Mouse (Mus musculus) CH12.LX (cell line): ENCODE results near the gene Iqcm. TPM values are rescaled to one million over a fixed set of nuclear protein-coding genes. Genes with fewer than 3 reads are reported as not detected.

Experiments used
- DNase-seq: peaks from one replicate; pipeline ENCODE4 v3.0.0-alpha.2; 2013; ENCODE audit errors: extremely low read depth
- H3K27ac ChIP-seq: 2 replicates; pipeline ENCODE4 v1.5.1; 2012; ENCODE audit warnings: low read depth, mild to moderate bottlenecking, control low read depth, moderate library complexity; ENCODE audit not compliant: insufficient read depth
- H3K27me3 ChIP-seq: replicated peaks from 2 replicates; pipeline ENCODE3; 2012; ENCODE audit warnings: inconsistent platforms
- H3K36me3 ChIP-seq, 2 experiments: replicated peaks in 1 of 2; 2 replicates each; pipeline versions ENCODE3 to v1.6.1; 2012; ENCODE audit warnings: inconsistent platforms in 1 of 2, low read length in 1 of 2, mild to moderate bottlenecking in 1 of 2, mixed read lengths in 1 of 2, moderate library complexity in 1 of 2; ENCODE audit not compliant: control insufficient read depth in 1 of 2, insufficient read depth in 1 of 2
- H3K4me1 ChIP-seq, 2 experiments: 2 replicates each; pipeline ENCODE4 v1.6.1; 2012; ENCODE audit warnings: inconsistent platforms in 1 of 2, moderate library complexity in 1 of 2; ENCODE audit not compliant: insufficient read depth in 2 of 2, control insufficient read depth in 1 of 2
- H3K4me2 ChIP-seq: 2 replicates; pipeline ENCODE4 v1.6.1; 2012; ENCODE audit warnings: low read depth, mild to moderate bottlenecking, control low read depth; ENCODE audit not compliant: poor library complexity, insufficient read depth, severe bottlenecking
- H3K4me3 ChIP-seq, 3 experiments: fragments of 150-350 bp in 1 of 3; sonication (generic) in 1 of 3; replicated peaks in 1 of 3; 2 replicates each; pipeline versions ENCODE3 to v1.5.1; 2011 to 2012; ENCODE audit warnings: low read depth in 2 of 3, low read length in 2 of 3, mild to moderate bottlenecking in 2 of 3, moderate library complexity in 2 of 3, control low read depth in 1 of 3, improper control_type of control experiment in 1 of 3, inconsistent platforms in 1 of 3, mixed read lengths in 1 of 3; ENCODE audit not compliant: poor library complexity in 1 of 3
- H3K79me2 ChIP-seq: replicated peaks from 2 replicates; pipeline ENCODE4 v1.6.1; 2012; ENCODE audit warnings: mild to moderate bottlenecking, moderate library complexity; ENCODE audit not compliant: control insufficient read depth, poor library complexity, insufficient read depth, severe bottlenecking; ENCODE audit errors: extremely low read depth
- H3K9ac ChIP-seq: 2 replicates; pipeline ENCODE4 v1.6.1; 2012; ENCODE audit warnings: low read depth, mild to moderate bottlenecking, control low read depth, moderate library complexity; ENCODE audit not compliant: insufficient read depth
- H3K9me3 ChIP-seq: replicated peaks from 2 replicates; pipeline ENCODE3; 2012; ENCODE audit warnings: low read length, inconsistent platforms, mixed read lengths
- BHLHE40 ChIP-seq: IDR thresholded peaks from 2 replicates; pipeline ENCODE4 v1.6.1; 2011; ENCODE audit warnings: mild to moderate bottlenecking, low read depth, low read length, improper control_type of control experiment
- CHD2 ChIP-seq: IDR thresholded peaks from 2 replicates; pipeline ENCODE4 v1.6.1; 2011; ENCODE audit warnings: low read length, improper control_type of control experiment
- E2F4 ChIP-seq: IDR thresholded peaks from 2 replicates; pipeline ENCODE4 v1.6.1; 2011; ENCODE audit warnings: low read depth, low read length, improper control_type of control experiment; ENCODE audit not compliant: insufficient replicate concordance
- GABPA ChIP-seq: IDR thresholded peaks from 2 replicates; pipeline ENCODE4 v1.6.1; 2012; ENCODE audit warnings: low read depth, low read length, improper control_type of control experiment, inconsistent platforms; ENCODE audit not compliant: insufficient replicate concordance
- JUND ChIP-seq: conservative IDR thresholded peaks from 2 replicates; pipeline ENCODE4 v1.6.1; 2011; ENCODE audit warnings: low read depth, low read length, improper control_type of control experiment
- MAFK ChIP-seq: IDR thresholded peaks from 2 replicates; pipeline ENCODE4 v1.6.1; 2011; ENCODE audit warnings: low read length, improper control_type of control experiment; ENCODE audit not compliant: insufficient replicate concordance
- MAX ChIP-seq: IDR thresholded peaks from 2 replicates; pipeline ENCODE4 v1.6.1; 2011; ENCODE audit warnings: low read length, improper control_type of control experiment
- MAZ ChIP-seq: IDR thresholded peaks from 2 replicates; pipeline ENCODE4 v1.6.1; 2012; ENCODE audit warnings: low read depth, mild to moderate bottlenecking, inconsistent platforms, low read length, improper control_type of control experiment, moderate library complexity
- MYC ChIP-seq: IDR thresholded peaks from 2 replicates; pipeline ENCODE4 v1.6.1; 2011; ENCODE audit warnings: low read depth, mild to moderate bottlenecking, improper control_type of control experiment, low read length
- NRF1 ChIP-seq: IDR thresholded peaks from 2 replicates; pipeline ENCODE4 v1.6.1; 2014; ENCODE audit warnings: low read depth, mild to moderate bottlenecking, inconsistent platforms, low read length, improper control_type of control experiment, moderate library complexity
- PAX5 ChIP-seq: IDR thresholded peaks from 2 replicates; pipeline ENCODE4 v1.6.1; 2012; ENCODE audit warnings: low read length, inconsistent platforms, mixed read lengths
- POLR2A ChIP-seq: IDR thresholded peaks from 2 replicates; pipeline ENCODE4 v1.6.1; 2011; ENCODE audit warnings: low read depth, mild to moderate bottlenecking, improper control_type of control experiment, low read length
- RCOR1 ChIP-seq: conservative IDR thresholded peaks from 2 replicates; pipeline ENCODE4 v1.6.1; 2012; ENCODE audit warnings: low read depth, mild to moderate bottlenecking, inconsistent platforms, low read length, improper control_type of control experiment
- SIN3A ChIP-seq: IDR thresholded peaks from 2 replicates; pipeline ENCODE4 v1.6.1; 2012; ENCODE audit warnings: low read length, improper control_type of control experiment, inconsistent platforms
- SMC3 ChIP-seq: IDR thresholded peaks from 2 replicates; pipeline ENCODE4 v1.6.1; 2011; ENCODE audit warnings: low read depth, low read length, improper control_type of control experiment
- TBP ChIP-seq: conservative IDR thresholded peaks from 2 replicates; pipeline ENCODE4 v1.6.1; 2011; ENCODE audit warnings: low read depth, low read length, improper control_type of control experiment
- TCF12 ChIP-seq: IDR thresholded peaks from 2 replicates; pipeline ENCODE4 v1.6.1; 2014; ENCODE audit warnings: low read depth, mild to moderate bottlenecking, inconsistent platforms, low read length, improper control_type of control experiment
- UBTF ChIP-seq: IDR thresholded peaks from 2 replicates; pipeline ENCODE4 v1.6.1; 2012; ENCODE audit warnings: low read depth, mild to moderate bottlenecking, inconsistent platforms, low read length, improper control_type of control experiment, moderate library complexity
- USF1 ChIP-seq: IDR thresholded peaks from 2 replicates; pipeline ENCODE4 v1.6.1; 2014; ENCODE audit warnings: low read depth, mild to moderate bottlenecking, inconsistent platforms, low read length, improper control_type of control experiment
- ZKSCAN1 ChIP-seq: IDR thresholded peaks from 2 replicates; pipeline ENCODE4 v1.6.1; 2012; ENCODE audit warnings: low read depth, inconsistent platforms, low read length, improper control_type of control experiment, borderline replicate concordance
- dilution Hi-C: fragments of 300-500 bp; cut with MboI; formaldehyde crosslinking; loops from 2 replicates; pipeline ENCODE4 v1.14.3; 2020; ENCODE audit warnings: low sequenced_read_pairs; ENCODE audit not compliant: extremely low pct_unique_long_range_greater_than_20kb, extremely low pct_ligation_motif_present
- in situ Hi-C: fragments of 300-500 bp; cut with MboI; formaldehyde crosslinking; loops from 3 replicates; pipeline ENCODE4 v1.14.3; 2019; ENCODE audit warnings: low sequenced_read_pairs, low pct_ligation_motif_present, low pct_unique_long_range_greater_than_20kb, mixed read lengths
- polyA plus RNA-seq: library from polyadenylated mRNA; unstranded; fragments of >175 nt; gene quantifications from 2 replicates; pipeline ENCODE4 v1.2.1, GENCODE M21; 2012; ENCODE audit warnings: low read depth; ENCODE audit not compliant: insufficient read length
- total RNA-seq, 2 experiments: library from RNA; depleted of rRNA; stranded (reverse); fragments of 300-350 nt in 1 of 2; fragments of >200 nt in 1 of 2; gene quantifications; 2 replicates each; pipeline ENCODE4 v1.2.3; 2012 to 2014

The Iqcm gene
- total and polyA plus RNA-seq, 3 experiments: not detected

DNA sequence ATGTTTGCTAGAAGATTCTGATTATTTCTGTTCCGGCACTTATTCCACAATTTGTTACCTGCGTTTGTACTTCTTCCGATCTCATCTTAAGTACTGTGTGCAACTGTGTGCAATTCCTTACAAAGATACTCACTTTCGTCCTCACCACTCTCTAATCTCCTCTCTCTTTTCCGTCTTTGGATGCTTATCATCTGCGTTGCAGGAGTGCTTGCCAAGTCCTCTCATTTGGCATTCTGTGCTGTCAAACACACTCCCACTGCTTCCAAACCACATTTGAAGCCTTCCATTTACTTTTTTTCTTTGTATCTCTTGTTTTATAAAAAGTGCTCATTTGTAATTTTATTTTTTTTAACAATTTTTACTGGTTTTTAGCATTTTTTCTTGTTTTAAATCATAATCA lies 210.8 kb downstream of the Iqcm start:
- no peaks in the 10 kb centered on the region for H3K9me3 ChIP-seq

DNA sequence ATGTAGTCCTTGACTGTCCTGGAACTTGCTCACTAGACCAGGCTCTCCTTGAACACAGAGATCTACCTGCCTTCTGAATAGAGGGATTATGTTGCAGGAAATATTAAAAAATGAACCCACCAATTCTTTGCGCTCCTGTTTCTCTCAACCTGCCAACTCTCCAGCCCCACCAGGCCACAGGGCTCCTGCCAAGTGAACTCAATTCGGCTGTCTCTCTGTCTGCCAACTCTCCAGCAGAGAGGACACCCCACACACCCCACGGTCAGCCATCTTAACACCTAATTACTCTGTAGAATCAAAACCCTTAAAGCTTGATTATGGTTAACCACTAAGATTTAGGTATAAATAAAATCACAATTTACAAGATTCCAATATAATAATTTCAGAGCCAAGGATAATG lies 298.1 kb downstream of the Iqcm start:
- TF ChIP-seq POLR2A (no peak), RCOR1 (no peak), BHLHE40 (no peak), USF1 (no peak), MAZ (no peak), TCF12 (no peak), ZKSCAN1 (no peak), JUND (no peak), PAX5 (no peak)
- TF ChIP-seq, all 38 proteins: peak for 0
- Histone ChIP-seq H3K4me2 (no peak overlapping the region), H3K27ac (no peak overlapping the region), H3K79me2 (no peaks in the 10 kb centered on the region), H3K27me3 (no peaks in the 10 kb centered on the region), H3K4me1 (no peaks in the 10 kb centered on the region), H3K9me3 (no peaks in the 10 kb centered on the region), H3K9ac (no peak overlapping the region), H3K36me3 (no peaks in the 10 kb centered on the region), H3K4me3 (no peak overlapping the region)
- no peak for DNase-seq
- in situ Hi-C loops (no loop called here), dilution Hi-C loops (no loop called here)

More for the DNA sequence above, 210.8 kb downstream of the Iqcm start:
- Histone ChIP-seq H3K79me2 (no peaks in the 10 kb centered on the region), H3K4me2 (no peak overlapping the region), H3K36me3 (no peaks in the 10 kb centered on the region), H3K4me3 (no peak overlapping the region), H3K27ac (no peak overlapping the region), H3K9ac (no peak overlapping the region), H3K27me3 (peaks cover 16% of the 10 kb centered on the region), H3K4me1 (no peaks in the 10 kb centered on the region)
- dilution Hi-C loops (no loop called here), in situ Hi-C loops (no loop called here)
- DNase-seq: no peak
- TF ChIP-seq POLR2A (no peak), MYC (no peak), SMC3 (no peak), TBP (no peak), ZKSCAN1 (no peak), SIN3A (no peak)

DNA sequence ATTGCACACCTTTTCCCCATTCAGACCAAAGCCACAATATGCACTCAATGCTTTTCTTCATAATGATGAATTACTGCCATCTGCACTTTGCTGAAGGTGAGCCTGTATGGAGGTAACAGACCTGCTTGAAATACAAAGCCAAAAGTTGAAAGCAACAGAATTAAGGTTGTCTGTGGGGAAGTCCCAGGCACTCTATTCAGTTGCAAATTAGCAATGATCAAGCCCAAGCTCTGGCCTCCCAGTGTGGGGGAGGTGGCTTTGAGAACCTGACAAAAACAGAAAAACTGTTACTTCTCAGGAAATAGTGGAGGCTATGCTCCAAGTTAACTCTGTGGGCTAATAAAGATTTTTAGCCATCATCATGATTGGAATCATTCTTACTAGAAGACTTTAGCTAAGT lies 307.1 kb downstream of the Iqcm start:
- no peaks in the 10 kb centered on the region for H3K9me3 ChIP-seq
- no peak overlapping the region for H3K4me2 ChIP-seq
- DNase-seq: no peak
- no peaks in the 10 kb centered on the region for H3K4me1 ChIP-seq
- H3K36me3 ChIP-seq: no peaks in the 10 kb centered on the region
- TF ChIP-seq MAFK (no peak), SIN3A (no peak), ZKSCAN1 (no peak), PAX5 (no peak), UBTF (no peak), MAX (no peak), TBP (no peak), CHD2 (no peak), E2F4 (no peak), GABPA (no peak), NRF1 (no peak)
- H3K79me2 ChIP-seq: no peaks in the 10 kb centered on the region
- no peak overlapping the region for H3K27ac ChIP-seq
- in situ Hi-C loops: no loop called here
- H3K4me3 ChIP-seq: no peak overlapping the region
- dilution Hi-C loops: no loop called here
- H3K9ac ChIP-seq: no peak overlapping the region
- H3K27me3 ChIP-seq: no peaks in the 10 kb centered on the region
